Mouse (Mus musculus) adrenal gland, postnatal 4 days (tissue): Measurements from ENCODE around the gene Methig1. TPM values are rescaled to one million over a fixed set of nuclear protein-coding genes. Genes with fewer than 3 reads are reported as not detected.
"Not testable (repeated sequence)": the region's sequence is repeated elsewhere in the genome, so short reads cannot be mapped to it uniquely, and the experiment has no call there.

Source experiments
- DNase-seq, 2 experiments: peaks; one replicate each; pipeline ENCODE4 v3.0.0; 2021 to 2022; ENCODE audit warnings: low spot score in 2 of 2, mixed read lengths in 2 of 2
- long read RNA-seq, 2 experiments: library from polyadenylated mRNA; stranded (forward); transcript quantifications; one replicate each; pipeline ENCODE4 v2.0.0; 2021
- total RNA-seq, 2 experiments: library from RNA; stranded (reverse); gene quantifications; 2 replicates each; pipeline ENCODE4 v1.2.3; 2021

The Methig1 gene
- total RNA-seq = 1 to 10 TPM in 1 of 2 experiments, under 1 TPM in 1; 0.90 to 1.2 TPM
- long read RNA-seq, experiment 1 = 0 reads
- long read RNA-seq, experiment 2 = 0 reads

- DNase-seq = no peak
These were observed at the start of gene Methig1, which contains the start of gene Mettl7a2 for GRCm38 (mm10) chr15:100352711-100353250. Gene Methig1, plus strand, starts transcription at chr15:100353149. Gene Mettl7a2, plus strand, starts transcription at chr15:100353200.

- DNase-seq = no peak
These were observed 49.4 kb upstream of the Methig1 start for GRCm38 (mm10) chr15:100303428-100304018.

- peak; percentile 45 to 59 for DNase-seq
These were observed 48.6 kb upstream of the Methig1 start, which contains the start of gene Mettl7a1 for GRCm38 (mm10) chr15:100304019-100304991. Gene Mettl7a1, plus strand, starts transcription at chr15:100304140.

GRCm38 (mm10) chr15:100306201-100306600, 46.7 kb upstream of the Methig1 start:
- no peak for DNase-seq

GRCm38 (mm10) chr15:100307438-100308096, 45.4 kb upstream of the Methig1 start:
- not testable (repeated sequence) for DNase-seq

- no peak for DNase-seq
These were observed 40.6 kb upstream of the Methig1 start for GRCm38 (mm10) chr15:100312346-100312745.

- DNase-seq = no peak
These were observed 38.4 kb upstream of the Methig1 start for GRCm38 (mm10) chr15:100314448-100315145.

- not testable (repeated sequence) for DNase-seq
These were observed 34.8 kb upstream of the Methig1 start for GRCm38 (mm10) chr15:100318014-100318671.

- no peak for DNase-seq
These were observed 33.1 kb upstream of the Methig1 start for GRCm38 (mm10) chr15:100319884-100320283.

- DNase-seq = no peak
These were observed 32.5 kb upstream of the Methig1 start for GRCm38 (mm10) chr15:100320295-100320905.

- DNase-seq = no peak
These were observed 31.8 kb upstream of the Methig1 start for GRCm38 (mm10) chr15:100321134-100321533.

GRCm38 (mm10) chr15:100324021-100324591, 28.8 kb upstream of the Methig1 start:
- DNase-seq = no peak

- no peak for DNase-seq
These were observed 27.7 kb upstream of the Methig1 start for GRCm38 (mm10) chr15:100325235-100325634.

- not testable (repeated sequence) for DNase-seq
These were observed 24.9 kb upstream of the Methig1 start for GRCm38 (mm10) chr15:100328089-100328488.

GRCm38 (mm10) chr15:100329336-100329735, 23.6 kb upstream of the Methig1 start:
- not testable (repeated sequence) for DNase-seq

- no peak for DNase-seq
These were observed 22.2 kb upstream of the Methig1 start for GRCm38 (mm10) chr15:100330739-100331138.

GRCm38 (mm10) chr15:100332077-100332961, 20.6 kb upstream of the Methig1 start:
- not testable (repeated sequence) for DNase-seq

GRCm38 (mm10) chr15:100334629-100335028, 18.3 kb upstream of the Methig1 start, which contains the start of gene Mettl7a3:
Gene Mettl7a3, plus strand, starts transcription at chr15:100334929.
- no peak for DNase-seq
